ENCODE assay signal across 28 mouse cellular contexts in genomic region chr16:16216934-16217333, GRCm38 (mm10). TPM values are rescaled to one million over a fixed set of nuclear protein-coding genes. Genes with fewer than 3 reads are reported as not detected.
A peak's percentile ranks its signal among the peaks of the same experiment; 100 is the strongest.
DNase-seq lines count a peak whose midpoint lies in the region; ATAC-seq and TF ChIP-seq lines count a peak whose summit lies in the region.
"Had no signal": no experiment of that assay in that cellular context is flagged by ENCODE, and none has a peak within 500 bp of the region (broad histone marks: within the 10 kb centered on the region; RNA-seq: fewer than 3 reads in every experiment).

No protein-coding gene starts in this region.

- no peaks in the 10 kb centered on the region for H3K27me3 ChIP-seq in heart, embryonic 13.5 days (replicated peaks)
- no peaks in the 10 kb centered on the region for H3K27me3 ChIP-seq in myocyte (ENCODE audit: control insufficient read depth, insufficient read depth, insufficient read length)

- peaks cover 58% of the 10 kb centered on the region for H3K4me1 ChIP-seq in heart, embryonic 13.5 days

- H3K9ac ChIP-seq in heart, embryonic 13.5 days: peak overlapping the region; percentile 95
- H3K9ac ChIP-seq: forebrain, postnatal 0 days; hindbrain, embryonic 12.5 days; kidney, embryonic 15.5 days; limb, embryonic 15.5 days; liver, embryonic 14.5 days; lung, embryonic 14.5 days; neural tube, embryonic 12.5 days had no signal

- H3K79me2 ChIP-seq in myocyte (ENCODE audit: control insufficient read depth, insufficient read depth): peaks cover 5% of the 10 kb centered on the region

- intact Hi-C loops in heart, postnatal 10 days (cut with DNase I): no loop called here

- H3K36me3 ChIP-seq in heart, embryonic 13.5 days: no peaks in the 10 kb centered on the region
- H3K36me3 ChIP-seq in myocyte (ENCODE audit: control insufficient read depth, insufficient read depth): no peaks in the 10 kb centered on the region
- H3K36me3 ChIP-seq: embryonic facial prominence, embryonic 10.5 days; forebrain, embryonic 10.5 days; hindbrain, embryonic 12.5 days; kidney, embryonic 15.5 days; limb, embryonic 15.5 days; neural tube, embryonic 12.5 days had no signal

- peak overlapping the region; percentile 78 for H3K4me2 ChIP-seq in heart, embryonic 13.5 days
- peak overlapping the region; percentile 97 for H3K4me2 ChIP-seq in myocyte (ENCODE audit: low read depth)
- H3K4me2 ChIP-seq: hindbrain, embryonic 12.5 days; kidney, embryonic 15.5 days; limb, embryonic 15.5 days; lung, embryonic 14.5 days; neural tube, embryonic 12.5 days had no signal

- peak overlapping the region; percentile 97 for H3K27ac ChIP-seq in heart, embryonic 13.5 days (replicated peaks)
- H3K27ac ChIP-seq: embryonic facial prominence, embryonic 10.5 days; forebrain, embryonic 10.5 days; hindbrain, embryonic 12.5 days; kidney, embryonic 15.5 days; limb, embryonic 15.5 days; liver, embryonic 14.5 days; neural tube, embryonic 12.5 days had no signal

- no peaks in the 10 kb centered on the region for H3K9me3 ChIP-seq in heart, embryonic 13.5 days
- H3K9me3 ChIP-seq: embryonic facial prominence, embryonic 10.5 days; forebrain, embryonic 10.5 days; hindbrain, embryonic 12.5 days; kidney, embryonic 15.5 days; limb, embryonic 15.5 days; megakaryocyte, embryonic 14.5 days; neural tube, embryonic 12.5 days had no signal

- 51% methylated on average over 1 of the region's 1 CpGs for WGBS in heart, embryonic 13.5 days

- no peak for ATAC-seq in heart, embryonic 13.5 days (ENCODE audit: extremely low read depth, insufficient number of reproducible peaks, low FRiP score, low TSS enrichment)
- ATAC-seq in CD4-positive, CD25-positive, alpha-beta regulatory T cell, adult 4 months: no peak
- ATAC-seq: forebrain, postnatal 0 days had no signal

- H3K4me3 ChIP-seq in heart, embryonic 13.5 days: peak overlapping the region; percentile 83
- H3K4me3 ChIP-seq in myocyte: no peak overlapping the region
- H3K4me3 ChIP-seq: embryonic facial prominence, embryonic 10.5 days; forebrain, embryonic 10.5 days; hindbrain, embryonic 12.5 days; kidney, embryonic 15.5 days; limb, embryonic 15.5 days; megakaryocyte, embryonic 14.5 days; neural tube, embryonic 12.5 days had no signal

- no peak for DNase-seq in heart, postnatal 10 days
- peak; percentile 46 for DNase-seq in right cerebral cortex, adult 18-20 months
- no peak for DNase-seq in right cerebral cortex, postnatal 25 days
- peak; percentile 21 for DNase-seq in MN1 (ENCODE audit: low spot score)
- DNase-seq in testis, postnatal 10 days (ENCODE audit: low spot score): no peak
- DNase-seq: adrenal gland, postnatal 36 days; cerebellum, adult 11 months; cerebellum, adult 9-11 months; forebrain, postnatal 0 days; gastrocnemius, postnatal 36 days; kidney, adult 11 months; left cerebral cortex, postnatal 4 days; lung, embryonic 14.5 days; midbrain, embryonic 14.5 days; retina, postnatal 1 day; right cerebral cortex, postnatal 4 days; thymus, postnatal 25 days had no signal

- no peak overlapping the region for H3ac ChIP-seq in myocyte (ENCODE audit: control insufficient read depth, insufficient read length)

- no peak for TF ChIP-seq POLR2A in myocyte (IDR thresholded peaks at IDR 0.05; ENCODE audit: insufficient read length, low read depth)

TF ChIP-seq in myocyte, 11 proteins besides CTCF, POLR2A, EP300 and RAD21:
- TF ChIP-seq TCF3 (IDR thresholded peaks at IDR 0.05; ENCODE audit: insufficient read length, low read depth) (no peak), REST (IDR thresholded peaks at IDR 0.05; ENCODE audit: insufficient read depth, insufficient read length) (no peak), MYOD1 (IDR thresholded peaks at IDR 0.05; ENCODE audit: control insufficient read depth in 1 of 3, insufficient read length in 2 of 3, low read depth in 2 of 3) (peak in 1 of 3 experiments; percentile 5), USF1 (IDR thresholded peaks at IDR 0.05; ENCODE audit: low read depth) (no peak), TCF12 (IDR thresholded peaks at IDR 0.05; ENCODE audit: insufficient read depth, poor library complexity, severe bottlenecking) (no peak)
TF ChIP-seq in myocyte: peak in this region for 1.

RNA-seq across cellular contexts. Expression of gene Pkp2, which starts 3.8 kb away (rescaled TPM):
- polyA plus RNA-seq in heart, embryonic 13.5 days (2015; fragmentation: Nextera tagmentation; extraction: Ambion mirVana): 108 and 111 TPM in 2 replicates
- total RNA-seq in heart, postnatal 10 days (2021): 100 to 1,000 TPM; 118 to 162 TPM
- polyA plus RNA-seq in myocyte (2012; fragmentation: generic; extraction: Trizol): 9.1 TPM
- under 1 TPM; 0.15 to 0.27 TPM for polyA plus RNA-seq in CD4-positive, CD25-positive, alpha-beta regulatory T cell, adult 4 months (2017; shearing (Covaris generic))

Comparison
In these comparisons a context has a peak if more than half of its experiments do, and no peak if none do; other contexts are left out.
1. DNase-seq: peak in right cerebral cortex, adult 18-20 months (single experiment) and MN1 (single experiment); none in heart, postnatal 10 days (0 of 2), right cerebral cortex, postnatal 25 days (single experiment) and testis, postnatal 10 days (single experiment).
2. RNA of gene Pkp2, which starts 3.8 kb away (polyA plus RNA-seq): 108 to 111 TPM in heart, embryonic 13.5 days; 9.1 TPM in myocyte (single experiment) and 0.15 to 0.27 TPM in CD4-positive, CD25-positive, alpha-beta regulatory T cell, adult 4 months; every median in the first group is over 10 times any median in the second.